Mouse (Mus musculus) intestine, embryonic 15.5 days (tissue): ENCODE data around the gene Dlg4. TPM values are rescaled to one million over a fixed set of nuclear protein-coding genes. Genes with fewer than 3 reads are reported as not detected.

ENCODE experiments used
- ATAC-seq: fragments of 200-750 bp; cut with Nextera tagmentation; 2 replicates; pipeline ENCODE4 v1.8.0; 2017; ENCODE audit warnings: moderate TSS enrichment, moderate library complexity
- H3K27ac ChIP-seq: fragments of 300-500 bp; sonication (generic); 2 replicates; pipeline ENCODE4 v1.5.1; 2015; ENCODE audit warnings: mild to moderate bottlenecking, inconsistent platforms
- H3K27me3 ChIP-seq: fragments of 300-500 bp; sonication (generic); replicated peaks from 2 replicates; pipeline ENCODE4 v1.6.1; 2015; ENCODE audit warnings: inconsistent platforms
- H3K36me3 ChIP-seq: fragments of 300-500 bp; sonication (generic); 2 replicates; pipeline ENCODE4 v1.6.1; 2015; ENCODE audit warnings: inconsistent platforms
- H3K4me1 ChIP-seq: fragments of 300-500 bp; sonication (generic); replicated peaks from 2 replicates; pipeline ENCODE4 v1.6.1; 2015; ENCODE audit warnings: inconsistent platforms
- H3K4me2 ChIP-seq: fragments of 300-500 bp; sonication (generic); replicated peaks from 2 replicates; pipeline ENCODE4 v1.6.1; 2015; ENCODE audit warnings: mild to moderate bottlenecking, inconsistent platforms
- H3K4me3 ChIP-seq: fragments of 300-500 bp; sonication (generic); replicated peaks from 2 replicates; pipeline ENCODE4 v1.5.1; 2015; ENCODE audit warnings: inconsistent platforms
- H3K9ac ChIP-seq: fragments of 300-500 bp; sonication (generic); 2 replicates; pipeline ENCODE4 v1.6.1; 2015; ENCODE audit warnings: inconsistent platforms
- H3K9me3 ChIP-seq: fragments of 300-500 bp; sonication (generic); 2 replicates; pipeline ENCODE4 v1.6.1; 2016; ENCODE audit warnings: inconsistent platforms
- WGBS: fragments of 180-500 bp; shearing (Covaris S2); methylation state at CpG from one replicate; pipeline ENCODE4 v1.1.7; 2015; 5-methylcytosine and 5-hydroxymethylcytosine counted together
- polyA plus RNA-seq: library from polyadenylated mRNA; unstranded; fragments of >200 nt; fragmentation: Nextera tagmentation; extraction: Ambion mirVana; gene quantifications from 2 replicates; pipeline ENCODE4 v1.2.1, GENCODE M21; 2015

Gene Dlg4
- polyA plus RNA-seq, 1 experiment from 2014 or later: 7.2 TPM

- 94% methylated on average over 7 of the region's 7 CpGs for WGBS
Measured at GRCm38 (mm10) chr11:70040184-70040583, 23.4 kb downstream of the Dlg4 start.

GRCm38 (mm10) chr11:70042309-70043085 is 25.8 kb downstream of the Dlg4 start:
- H3K36me3 ChIP-seq: no peaks in the 10 kb centered on the region
- 89% methylated on average over 23 of the region's 23 CpGs for WGBS
- no peaks in the 10 kb centered on the region for H3K4me1 ChIP-seq
- no peak for ATAC-seq
- no peak overlapping the region for H3K27ac ChIP-seq
- H3K27me3 ChIP-seq: no peaks in the 10 kb centered on the region
- H3K9me3 ChIP-seq: no peaks in the 10 kb centered on the region
- no peak overlapping the region for H3K4me3 ChIP-seq
- H3K9ac ChIP-seq: no peak overlapping the region
- no peak overlapping the region for H3K4me2 ChIP-seq

More at GRCm38 (mm10) chr11:70040184-70040583, 23.4 kb downstream of the Dlg4 start:
- Histone ChIP-seq H3K36me3 (no peaks in the 10 kb centered on the region), H3K4me1 (no peaks in the 10 kb centered on the region), H3K9ac (no peak overlapping the region), H3K4me2 (no peak overlapping the region), H3K9me3 (no peaks in the 10 kb centered on the region), H3K27ac (no peak overlapping the region), H3K27me3 (no peaks in the 10 kb centered on the region), H3K4me3 (no peak overlapping the region)
- ATAC-seq: no peak

- Histone ChIP-seq H3K9ac (no peak overlapping the region), H3K36me3 (no peaks in the 10 kb centered on the region), H3K4me2 (no peak overlapping the region), H3K27ac (no peak overlapping the region), H3K4me1 (no peaks in the 10 kb centered on the region), H3K9me3 (no peaks in the 10 kb centered on the region), H3K27me3 (no peaks in the 10 kb centered on the region), H3K4me3 (no peak overlapping the region)
- ATAC-seq: no peak
- 83% methylated on average over 7 of the region's 7 CpGs for whole genome bisulfite sequencing
Measured at GRCm38 (mm10) chr11:70043665-70044064, 26.9 kb downstream of the Dlg4 start.

DNA sequence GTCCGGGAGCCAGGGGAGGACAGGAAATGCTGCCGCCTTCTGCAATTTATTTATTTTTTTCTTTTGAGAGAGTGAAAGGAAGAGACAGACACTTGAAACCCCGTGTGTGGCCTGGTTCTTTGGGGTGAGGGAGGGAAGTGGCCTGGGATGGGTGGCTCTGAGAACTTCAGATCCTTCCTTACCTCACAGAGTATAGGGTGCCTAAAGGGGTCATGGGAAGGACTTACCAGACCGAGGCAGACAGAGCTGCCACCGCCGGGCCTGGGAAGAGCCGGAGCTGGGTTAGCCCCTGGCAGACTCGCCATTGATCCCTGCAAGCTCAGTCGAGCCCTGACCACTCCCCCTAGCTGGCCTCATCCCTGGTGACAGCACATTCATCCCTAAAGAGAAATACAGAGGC is 28.7 kb downstream of the Dlg4 start:
- H3K4me1 ChIP-seq: no peaks in the 10 kb centered on the region
- no peak for ATAC-seq
- 25% methylated on average over 9 of the region's 9 CpGs for WGBS

DNA sequence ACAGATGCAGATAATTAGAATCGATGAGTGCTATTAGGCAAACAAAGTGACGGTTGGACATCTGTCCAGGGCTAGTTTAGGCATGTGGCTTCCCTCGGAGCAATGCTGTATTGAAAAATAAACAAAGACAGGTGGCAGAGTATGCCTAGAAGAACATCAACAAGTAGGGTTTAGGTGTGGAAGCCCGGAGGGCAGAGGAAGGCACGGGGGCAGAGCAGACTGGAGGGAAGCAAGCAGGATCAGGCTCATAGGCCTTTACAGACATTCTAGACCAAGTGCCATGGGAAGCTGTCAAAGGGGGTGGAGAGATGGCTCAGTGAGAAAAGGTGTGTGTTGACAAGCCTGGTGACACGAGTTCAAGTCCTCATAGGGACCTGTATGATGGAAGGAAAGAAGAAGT is 32.6 kb downstream of the Dlg4 start:
- H3K9ac ChIP-seq: no peak overlapping the region
- H3K36me3 ChIP-seq: no peaks in the 10 kb centered on the region
- no peak overlapping the region for H3K4me2 ChIP-seq
- H3K27ac ChIP-seq: no peak overlapping the region
- WGBS: 61% methylated on average over 6 of the region's 6 CpGs
- ATAC-seq: no peak
- H3K9me3 ChIP-seq: no peaks in the 10 kb centered on the region
- H3K27me3 ChIP-seq: no peaks in the 10 kb centered on the region
- no peak overlapping the region for H3K4me3 ChIP-seq
- H3K4me1 ChIP-seq: 0 out of 2 replicates have a peak, but pooled peaks cover 6% of the 10 kb centered on the region

More for the DNA sequence above, 28.7 kb downstream of the Dlg4 start:
- H3K4me3 ChIP-seq: no peak overlapping the region
- no peaks in the 10 kb centered on the region for H3K9me3 ChIP-seq
- no peaks in the 10 kb centered on the region for H3K27me3 ChIP-seq
- no peak overlapping the region for H3K9ac ChIP-seq
- H3K36me3 ChIP-seq: no peaks in the 10 kb centered on the region
- H3K4me2 ChIP-seq: no peak overlapping the region
- H3K27ac ChIP-seq: no peak overlapping the region

- no peak for ATAC-seq
- 61% methylated on average over 10 of the region's 10 CpGs for WGBS
- no peaks in the 10 kb centered on the region for H3K36me3 ChIP-seq
Measured at GRCm38 (mm10) chr11:70049816-70050215, 33.1 kb downstream of the Dlg4 start.

DNA sequence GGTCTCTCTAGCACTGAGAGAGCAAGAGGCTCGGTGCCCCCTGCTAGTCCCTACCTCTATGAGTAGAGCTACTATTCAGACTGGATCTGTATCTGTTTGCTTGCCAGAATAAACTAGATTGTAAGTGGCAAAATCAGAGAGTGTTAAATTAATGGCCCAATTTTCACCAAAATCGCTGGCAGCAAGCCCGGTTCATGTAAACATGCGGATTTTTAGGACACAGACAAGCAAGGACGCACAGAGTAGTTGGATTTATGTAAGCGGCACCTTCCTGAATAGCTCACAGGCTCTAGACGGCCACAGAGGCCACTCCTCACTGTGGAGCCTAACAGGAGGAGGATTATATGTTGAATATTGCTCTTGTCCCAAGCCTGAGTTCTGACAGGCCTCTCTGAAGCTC is 36.4 kb downstream of the Dlg4 start:
- Histone ChIP-seq H3K4me2 (no peak overlapping the region), H3K36me3 (no peaks in the 10 kb centered on the region), H3K4me1 (peaks cover 15% of the 10 kb centered on the region; the same call in 1 of the 2 replicates), H3K9ac (no peak overlapping the region), H3K27ac (no peak overlapping the region), H3K27me3 (no peaks in the 10 kb centered on the region), H3K9me3 (no peaks in the 10 kb centered on the region), H3K4me3 (no peak overlapping the region)
- WGBS: 51% methylated on average over 7 of the region's 7 CpGs
- no peak for ATAC-seq

More at GRCm38 (mm10) chr11:70049816-70050215, 33.1 kb downstream of the Dlg4 start:
- Histone ChIP-seq H3K4me1 (0 out of 2 replicates have a peak, but pooled peaks cover 6% of the 10 kb centered on the region), H3K27me3 (no peaks in the 10 kb centered on the region), H3K4me2 (no peak overlapping the region), H3K9ac (no peak overlapping the region), H3K27ac (no peak overlapping the region), H3K9me3 (no peaks in the 10 kb centered on the region), H3K4me3 (no peak overlapping the region)

- H3K9ac ChIP-seq: no peak within 1 kb of the TSS
- 80% methylated on average over 10 of the region's 10 CpGs for WGBS
- no peak within 1 kb of the TSS for H3K27ac ChIP-seq
- no peaks in the 10 kb centered on the region for H3K27me3 ChIP-seq
- no peak within 1 kb of the TSS for H3K4me2 ChIP-seq
- peaks cover 15% of the 10 kb centered on the region; the same call in 1 of the 2 replicates for H3K4me1 ChIP-seq
- H3K4me3 ChIP-seq: no peak within 1 kb of the TSS
- H3K9me3 ChIP-seq: no peaks in the 10 kb centered on the region
- no peak for ATAC-seq
- H3K36me3 ChIP-seq: no peaks in the 10 kb centered on the region
Measured at GRCm38 (mm10) chr11:70053898-70054570, 37.3 kb downstream of the Dlg4 start, which contains the start of gene Asgr1. Gene Asgr1 (plus strand): TSS chr11:70054085.

GRCm38 (mm10) chr11:70055618-70056214 is 39.0 kb downstream of the Dlg4 start:
- ATAC-seq: peak; percentile 58; the same call in 1 of the 2 replicates
- Histone ChIP-seq H3K9ac (no peak overlapping the region), H3K4me3 (no peak overlapping the region), H3K27ac (no peak overlapping the region), H3K4me1 (peaks cover 19% of the 10 kb centered on the region; the same call in 1 of the 2 replicates), H3K27me3 (no peaks in the 10 kb centered on the region), H3K36me3 (no peaks in the 10 kb centered on the region), H3K9me3 (no peaks in the 10 kb centered on the region), H3K4me2 (peak overlapping the region; percentile 31; the same call in 1 of the 2 replicates)
- WGBS: 21% methylated on average over 18 of the region's 18 CpGs

GRCm38 (mm10) chr11:70057805-70058204 is 41.1 kb downstream of the Dlg4 start:
- H3K4me2 ChIP-seq: no peak overlapping the region
- ATAC-seq: no peak
- H3K4me3 ChIP-seq: no peak overlapping the region
- H3K4me1 ChIP-seq: peaks cover 19% of the 10 kb centered on the region; the same call in 1 of the 2 replicates
- no peaks in the 10 kb centered on the region for H3K27me3 ChIP-seq
- H3K9me3 ChIP-seq: no peaks in the 10 kb centered on the region
- no peak overlapping the region for H3K9ac ChIP-seq
- 86% methylated on average over 9 of the region's 9 CpGs for whole genome bisulfite sequencing
- H3K27ac ChIP-seq: no peak overlapping the region
- no peaks in the 10 kb centered on the region for H3K36me3 ChIP-seq

DNA sequence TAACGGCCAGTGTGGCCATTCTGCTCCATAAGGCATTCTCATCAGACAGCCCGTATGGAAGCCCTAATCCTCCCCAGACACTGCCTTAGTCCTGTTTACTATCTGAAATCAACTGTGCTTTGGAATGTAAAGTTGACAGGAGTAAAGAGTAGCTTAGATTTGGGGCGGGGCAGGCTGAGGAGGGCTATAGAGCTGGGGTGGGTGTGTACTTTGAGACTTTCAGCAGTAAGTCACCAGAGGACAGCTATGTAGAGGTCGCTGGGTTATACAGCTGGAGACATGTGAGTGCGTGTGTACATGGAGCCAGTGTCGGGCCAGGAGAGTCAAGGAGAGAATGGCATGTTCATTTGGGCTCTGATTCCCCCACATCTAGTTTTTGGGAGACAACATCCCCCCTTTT is 43.2 kb downstream of the Dlg4 start:
- Histone ChIP-seq H3K27ac (no peak overlapping the region), H3K4me3 (no peak overlapping the region), H3K27me3 (no peaks in the 10 kb centered on the region), H3K9me3 (no peaks in the 10 kb centered on the region), H3K4me2 (no peak overlapping the region), H3K36me3 (no peaks in the 10 kb centered on the region), H3K4me1 (peaks cover 13% of the 10 kb centered on the region; the same call in 1 of the 2 replicates), H3K9ac (no peak overlapping the region)
- 19% methylated on average over 6 of the region's 6 CpGs for WGBS
- peak; percentile 53; the same call in 1 of the 2 replicates for ATAC-seq

DNA sequence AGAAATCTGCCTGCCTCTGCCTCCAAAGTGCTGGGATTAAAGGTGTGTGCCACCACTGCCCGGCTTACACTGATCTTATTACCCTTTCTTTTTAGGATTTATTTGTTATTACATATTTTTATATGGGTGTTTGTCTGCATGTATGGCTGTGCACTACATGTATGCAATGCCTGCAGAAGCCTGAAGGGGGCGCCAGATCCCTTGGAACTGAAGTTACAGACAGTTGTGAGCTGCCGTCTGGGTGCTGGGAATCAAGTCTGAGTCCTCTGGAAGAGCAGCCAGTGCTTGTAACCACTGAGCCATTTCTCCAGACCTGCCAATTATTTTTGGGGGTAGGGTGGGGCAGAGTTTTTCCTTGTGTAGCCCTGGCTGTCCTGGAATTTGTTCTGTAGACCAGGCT is 46.3 kb downstream of the Dlg4 start:
- H3K9ac ChIP-seq: no peak overlapping the region
- H3K27me3 ChIP-seq: no peaks in the 10 kb centered on the region
- H3K4me3 ChIP-seq: no peak overlapping the region
- H3K36me3 ChIP-seq: no peaks in the 10 kb centered on the region
- no peak overlapping the region for H3K4me2 ChIP-seq
- H3K9me3 ChIP-seq: no peaks in the 10 kb centered on the region
- H3K27ac ChIP-seq: no peak overlapping the region
- ATAC-seq: no peak
- WGBS: 65% methylated on average over 3 of the region's 3 CpGs
- H3K4me1 ChIP-seq: peaks cover 4% of the 10 kb centered on the region; the same call in 1 of the 2 replicates
